Mouse (Mus musculus) telencephalon, adult 2 months (tissue): ENCODE data around the gene Tmem115.
"Not testable (repeated sequence)": the region's sequence is repeated elsewhere in the genome, so short reads cannot be mapped to it uniquely, and the experiment has no call there.

Experiments
- DNase-seq: peaks from one replicate; pipeline ENCODE4 v3.0.0-alpha.2; 2011; ENCODE audit warnings: low read depth, low spot score

Gene Tmem115

DNA sequence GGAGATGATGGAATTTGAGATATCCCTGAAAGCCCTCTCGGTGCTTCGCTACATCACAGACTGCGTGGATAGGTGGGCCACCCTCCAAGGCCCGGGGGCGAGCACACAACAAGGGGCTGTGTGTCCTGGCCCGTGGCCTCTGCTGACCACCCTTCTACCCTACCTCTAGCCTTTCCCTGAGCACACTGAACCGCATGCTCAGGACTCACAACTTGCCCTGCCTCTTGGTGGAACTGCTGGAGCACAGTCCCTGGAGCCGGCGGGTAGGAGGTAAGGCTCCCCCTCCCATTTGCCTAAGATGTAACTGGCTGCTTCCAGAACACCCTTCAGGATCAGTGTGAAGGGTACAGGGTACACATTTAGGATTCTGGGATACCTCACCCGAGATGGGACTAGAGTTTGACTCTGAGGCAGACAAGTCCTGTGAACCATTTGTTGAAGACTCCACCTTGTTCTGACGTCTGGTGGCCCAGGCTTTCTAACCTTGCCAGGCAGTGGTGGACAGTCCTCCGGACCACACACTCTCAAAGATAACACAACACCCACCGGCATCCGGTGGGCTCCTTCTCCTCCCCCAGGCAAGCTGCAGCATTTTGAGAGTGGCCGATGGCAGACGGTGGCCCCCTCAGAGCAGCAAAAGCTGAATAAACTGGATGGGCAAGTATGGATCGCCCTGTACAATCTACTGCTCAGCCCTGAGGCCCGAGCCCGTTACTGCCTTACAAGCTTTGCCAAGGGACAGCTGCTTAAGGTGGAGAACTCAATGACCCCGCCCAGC lies 15.7 kb downstream of the Tmem115 start:
- no peak for DNase-seq

DNA sequence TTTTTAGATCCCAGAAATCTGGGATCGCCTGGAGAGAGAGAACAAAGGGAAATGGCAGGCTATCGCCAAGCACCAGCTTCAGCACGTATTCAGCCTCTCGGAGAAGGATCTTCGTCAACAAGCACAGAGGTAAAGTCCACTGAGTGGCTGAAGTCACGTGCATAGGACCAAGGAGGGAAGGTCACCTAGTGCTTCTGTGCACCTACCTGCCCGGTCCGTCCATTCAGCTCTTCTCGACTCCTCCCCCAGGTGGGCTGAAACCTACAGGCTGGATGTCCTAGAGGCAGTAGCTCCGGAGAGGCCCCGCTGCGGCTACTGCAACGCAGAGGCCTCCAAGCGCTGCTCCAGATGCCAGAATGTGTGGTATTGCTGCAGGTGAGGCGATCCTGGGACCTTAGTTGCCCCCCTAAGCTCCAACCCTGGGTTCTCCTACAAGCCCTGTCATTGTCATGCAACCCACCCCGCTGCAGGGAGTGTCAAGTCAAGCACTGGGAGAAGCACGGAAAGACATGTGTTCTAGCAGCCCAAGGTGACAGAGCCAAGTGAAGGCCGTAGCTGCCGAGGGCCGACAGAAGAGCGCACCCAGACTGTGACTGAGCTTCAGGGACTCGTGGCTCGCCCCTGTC lies 16.9 kb downstream of the Tmem115 start:
- DNase-seq: no peak

DNA sequence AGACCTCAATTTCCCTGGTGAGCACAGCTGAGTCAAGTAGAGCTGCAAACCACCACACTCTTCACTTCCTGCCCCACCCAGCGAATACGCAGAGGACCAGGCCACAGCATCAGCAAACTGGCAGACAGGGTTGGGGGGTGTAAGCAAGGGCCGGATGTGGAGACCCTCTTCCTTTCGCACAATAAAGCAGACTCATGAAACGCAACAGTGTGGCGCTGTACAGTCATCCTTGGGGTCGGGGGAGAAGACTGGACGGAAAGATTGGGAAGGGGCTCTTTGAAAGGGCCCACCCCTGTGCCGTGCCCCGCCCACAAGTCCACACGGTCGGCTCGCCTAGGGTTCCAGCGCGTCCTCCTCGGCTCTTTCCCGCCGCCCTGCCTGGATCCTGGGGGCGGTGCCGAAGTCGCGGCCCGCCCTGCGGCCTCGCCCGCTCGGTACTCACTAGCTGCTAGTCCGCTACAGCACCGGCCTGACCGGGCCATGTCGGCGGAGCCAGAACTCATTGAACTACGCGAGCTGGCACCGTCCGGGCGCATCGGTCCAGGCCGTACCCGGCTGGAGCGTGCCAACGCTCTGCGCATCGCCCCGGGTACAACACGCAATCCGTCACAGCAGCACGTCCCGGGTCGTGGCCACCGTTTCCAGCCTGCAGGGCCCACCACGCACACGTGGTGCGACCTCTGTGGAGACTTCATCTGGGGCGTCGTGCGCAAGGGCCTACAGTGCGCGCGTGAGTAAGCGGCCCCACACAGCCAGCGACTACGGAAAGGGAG lies 17.6 kb downstream of the Tmem115 start, which contains the start of gene Rassf1:
Rassf1 (plus strand) TSS at position 439 of the 773 bp plus-strand sequence.
- no peak for DNase-seq

GRCm38 (mm10) chr9:107551890-107552355 lies 18.2 kb downstream of the Tmem115 start:
- DNase-seq: no peak

GRCm38 (mm10) chr9:107552690-107553393 lies 19.1 kb downstream of the Tmem115 start:
- DNase-seq: no peak

GRCm38 (mm10) chr9:107553541-107554318 lies 20.0 kb downstream of the Tmem115 start:
- DNase-seq: no peak

- DNase-seq: peak; percentile 98
These were observed 20.6 kb downstream of the Tmem115 start for GRCm38 (mm10) chr9:107554319-107554825.

DNA sequence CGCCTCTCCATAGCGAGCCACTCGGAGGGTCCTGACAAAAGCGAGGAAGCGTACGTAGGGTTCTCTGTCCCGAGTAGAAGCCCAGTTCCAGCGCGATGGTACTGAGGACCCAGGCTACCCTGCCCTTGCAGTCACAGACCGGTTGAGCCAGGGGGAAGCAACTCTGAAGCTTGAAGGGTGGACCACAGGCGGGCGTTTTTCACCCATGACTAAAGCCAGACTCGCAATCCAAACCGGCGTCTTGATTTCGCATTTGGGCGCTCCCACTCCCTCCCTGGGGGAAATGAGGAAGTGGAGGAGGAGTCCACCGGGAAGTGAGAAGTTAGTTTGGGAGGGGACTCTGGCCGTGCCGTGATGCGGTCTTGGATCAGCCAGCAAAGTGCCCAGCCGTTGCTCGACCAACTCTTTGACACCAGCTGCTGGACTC lies 21.3 kb downstream of the Tmem115 start:
- no peak for DNase-seq

DNA sequence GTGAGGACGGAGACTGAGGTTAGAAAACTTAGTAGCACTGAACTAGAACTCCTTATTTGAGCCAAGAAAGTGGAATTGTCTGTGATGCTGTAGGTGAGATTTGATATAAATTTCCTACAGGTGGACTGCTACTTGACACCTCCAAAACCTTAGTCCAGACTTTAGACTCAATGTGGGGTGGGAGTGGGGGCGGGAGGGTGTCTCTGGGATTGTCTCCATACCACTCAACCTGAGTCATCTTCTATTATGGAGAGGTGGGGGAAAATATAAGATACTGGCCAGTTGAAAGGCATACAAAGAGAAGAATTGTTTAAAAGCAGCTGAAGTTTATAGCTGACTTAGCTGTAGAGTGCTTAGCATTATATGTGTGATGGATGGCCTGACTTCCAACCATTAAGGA lies 22.0 kb downstream of the Tmem115 start:
- no peak for DNase-seq

GRCm38 (mm10) chr9:107556346-107556745 lies 22.6 kb downstream of the Tmem115 start:
- no peak for DNase-seq

GRCm38 (mm10) chr9:107563029-107563581 lies 29.4 kb downstream of the Tmem115 start, which contains the start of gene Tusc2:
Gene Tusc2 (plus strand): TSS chr9:107563255.
- DNase-seq: peak; percentile 97

DNA sequence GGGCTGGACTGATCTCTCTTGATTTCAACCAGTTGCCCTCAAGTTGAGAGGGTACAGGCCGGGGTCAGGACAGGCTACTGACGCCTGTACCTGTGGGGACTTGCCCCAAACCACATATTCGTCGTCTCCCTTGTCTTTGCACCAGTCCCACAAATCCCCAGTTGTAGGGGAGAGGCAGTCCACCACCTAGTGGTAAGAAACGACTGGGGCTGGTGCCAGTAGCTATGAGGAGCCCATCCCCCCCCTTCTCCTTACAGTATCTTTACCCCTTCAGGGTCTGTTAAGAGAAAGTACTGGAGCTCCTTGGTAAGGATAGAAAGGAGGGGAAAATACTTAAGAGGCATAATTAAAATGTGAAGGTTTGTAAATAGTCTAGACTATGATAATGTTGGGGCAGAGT lies 31.8 kb downstream of the Tmem115 start:
- DNase-seq: not testable (repeated sequence)

DNA sequence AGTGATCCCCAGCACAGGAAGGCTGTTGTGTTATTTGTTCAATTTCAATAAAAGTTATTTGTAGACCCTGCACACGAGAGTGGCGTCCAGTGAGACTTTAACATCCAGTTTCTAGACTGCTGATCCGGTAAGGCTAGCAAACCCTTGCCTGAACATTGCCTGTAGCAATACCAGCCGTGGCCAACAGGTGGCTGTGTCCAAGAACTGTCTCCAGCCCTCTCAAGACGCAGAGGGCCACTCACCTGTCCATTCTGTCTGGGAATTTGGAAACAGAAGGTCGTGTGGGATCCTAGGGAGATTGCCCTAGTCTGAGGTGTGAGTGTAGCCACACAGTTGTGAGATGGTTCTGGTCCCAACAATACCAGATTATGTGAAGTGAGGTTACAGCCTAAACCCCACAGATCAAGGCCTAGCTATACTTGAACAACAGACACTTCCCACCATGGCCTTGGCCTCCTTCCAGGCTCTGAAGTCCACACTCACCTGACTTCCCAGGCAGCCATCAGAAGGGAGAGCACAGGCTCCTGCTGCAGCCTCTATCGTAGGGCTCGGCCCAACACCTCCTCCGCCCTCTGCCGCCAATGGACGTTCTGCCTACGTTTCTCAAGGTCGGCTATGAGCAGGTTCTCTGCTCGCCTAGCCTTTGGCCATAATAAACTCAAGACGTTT lies 32.4 kb downstream of the Tmem115 start:
- DNase-seq: no peak

- no peak for DNase-seq
These were observed 33.1 kb downstream of the Tmem115 start for GRCm38 (mm10) chr9:107566855-107567254.

- no peak for DNase-seq
These were observed 34.1 kb downstream of the Tmem115 start, which contains the start of gene Hyal2 for GRCm38 (mm10) chr9:107567702-107568319. Gene Hyal2 (plus strand): TSS chr9:107567945.

- peak; percentile 76 for DNase-seq
These were observed 34.9 kb downstream of the Tmem115 start for GRCm38 (mm10) chr9:107568331-107569261.

GRCm38 (mm10) chr9:107569270-107569669 lies 35.5 kb downstream of the Tmem115 start:
- no peak for DNase-seq

GRCm38 (mm10) chr9:107570016-107570415 lies 36.3 kb downstream of the Tmem115 start:
- DNase-seq: no peak
